Mouse (Mus musculus): ENCODE data around the gene Tmem233. TPM values are rescaled to one million over a fixed set of nuclear protein-coding genes. Genes with fewer than 3 reads are reported as not detected.

Gene Tmem233
- polyA plus RNA-seq (2014; fragmentation: Nextera tagmentation; extraction: Ambion mirVana) = not detected in 2 replicates

- no peak for DNase-seq (ENCODE audit: low spot score)
- Histone ChIP-seq H3K9ac (ENCODE audit: low read length) (no peak within 1 kb of the TSS), H3K4me3 (ENCODE audit: low read depth, low read length) (no peak within 1 kb of the TSS), H3K9me3 (ENCODE audit: control insufficient read depth, low read length) (no peaks in the 10 kb centered on the region), H3K4me2 (ENCODE audit: low read depth) (no peak within 1 kb of the TSS), H3K27me3 (ENCODE audit: control insufficient read depth, insufficient read depth, low read length) (peaks cover 7% of the 10 kb centered on the region; the same call in 1 of the 2 replicates), H3K36me3 (ENCODE audit: control insufficient read depth, insufficient read depth, low read length) (no peaks in the 10 kb centered on the region), H3K27ac (ENCODE audit: low read depth, low read length) (no peak within 1 kb of the TSS), H3K4me1 (ENCODE audit: control insufficient read depth, insufficient read depth, low read length) (no peaks in the 10 kb centered on the region)
- ATAC-seq (ENCODE audit: insufficient read depth, low FRiP score, low TSS enrichment) = no peak
- 14% methylated on average over 17 of the region's 17 CpGs for WGBS
These were observed at the start of gene Tmem233 for GRCm38 (mm10) chr5:116083081-116083480. TSS of gene Tmem233 (minus strand) at chr5:116083244.

- Histone ChIP-seq H3K4me2 (ENCODE audit: low read depth) (no peak overlapping the region), H3K9ac (ENCODE audit: low read length) (no peak overlapping the region; the same call in 1 of the 2 replicates), H3K9me3 (ENCODE audit: control insufficient read depth, low read length) (no peaks in the 10 kb centered on the region), H3K4me3 (ENCODE audit: low read depth, low read length) (no peak overlapping the region), H3K4me1 (ENCODE audit: control insufficient read depth, insufficient read depth, low read length) (no peaks in the 10 kb centered on the region), H3K27me3 (ENCODE audit: control insufficient read depth, insufficient read depth, low read length) (no peaks in the 10 kb centered on the region), H3K27ac (ENCODE audit: low read depth, low read length) (no peak overlapping the region), H3K36me3 (ENCODE audit: control insufficient read depth, insufficient read depth, low read length) (no peaks in the 10 kb centered on the region)
- WGBS = 15% methylated on average over 11 of the region's 11 CpGs
- DNase-seq (ENCODE audit: low spot score) (peak; percentile 84), ATAC-seq (ENCODE audit: insufficient read depth, low FRiP score, low TSS enrichment) (no peak; the same call in 1 of the 2 replicates)
These were observed 40.3 kb upstream of the Tmem233 start for GRCm38 (mm10) chr5:116123344-116123743.

GRCm38 (mm10) chr5:116116567-116116966 is 33.5 kb upstream of the Tmem233 start:
- Histone ChIP-seq H3K36me3 (ENCODE audit: control insufficient read depth, insufficient read depth, low read length) (no peaks in the 10 kb centered on the region), H3K9me3 (ENCODE audit: control insufficient read depth, low read length) (no peaks in the 10 kb centered on the region), H3K9ac (ENCODE audit: low read length) (no peak overlapping the region), H3K4me3 (ENCODE audit: low read depth, low read length) (no peak overlapping the region), H3K4me1 (ENCODE audit: control insufficient read depth, insufficient read depth, low read length) (no peaks in the 10 kb centered on the region), H3K27ac (ENCODE audit: low read depth, low read length) (no peak overlapping the region), H3K27me3 (ENCODE audit: control insufficient read depth, insufficient read depth, low read length) (no peaks in the 10 kb centered on the region), H3K4me2 (ENCODE audit: low read depth) (no peak overlapping the region)
- DNase-seq (ENCODE audit: low spot score) (peak; percentile 60), ATAC-seq (ENCODE audit: insufficient read depth, low FRiP score, low TSS enrichment) (no peak)
- WGBS = 53% methylated on average over 9 of the region's 9 CpGs

GRCm38 (mm10) chr5:116116110-116116509 is 33.1 kb upstream of the Tmem233 start:
- H3K4me1 ChIP-seq (ENCODE audit: control insufficient read depth, insufficient read depth, low read length) = no peaks in the 10 kb centered on the region
- H3K27me3 ChIP-seq (ENCODE audit: control insufficient read depth, insufficient read depth, low read length) = no peaks in the 10 kb centered on the region
- H3K9ac ChIP-seq (ENCODE audit: low read length) = no peak overlapping the region
- H3K9me3 ChIP-seq (ENCODE audit: control insufficient read depth, low read length) = no peaks in the 10 kb centered on the region
- H3K4me3 ChIP-seq (ENCODE audit: low read depth, low read length) = no peak overlapping the region
- DNase-seq (ENCODE audit: low spot score) (no peak), ATAC-seq (ENCODE audit: insufficient read depth, low FRiP score, low TSS enrichment) (no peak)
- H3K4me2 ChIP-seq (ENCODE audit: low read depth) = no peak overlapping the region
- WGBS = 70% methylated on average over 4 of the region's 4 CpGs
- no peaks in the 10 kb centered on the region for H3K36me3 ChIP-seq (ENCODE audit: control insufficient read depth, insufficient read depth, low read length)
- no peak overlapping the region for H3K27ac ChIP-seq (ENCODE audit: low read depth, low read length)

GRCm38 (mm10) chr5:116115071-116115834 is 32.2 kb upstream of the Tmem233 start:
- H3K9ac ChIP-seq (ENCODE audit: low read length) = no peak overlapping the region
- H3K36me3 ChIP-seq (ENCODE audit: control insufficient read depth, insufficient read depth, low read length) = no peaks in the 10 kb centered on the region
- H3K4me3 ChIP-seq (ENCODE audit: low read depth, low read length) = no peak overlapping the region
- WGBS = 74% methylated on average over 14 of the region's 14 CpGs
- ATAC-seq (ENCODE audit: insufficient read depth, low FRiP score, low TSS enrichment) = no peak
- no peak overlapping the region for H3K4me2 ChIP-seq (ENCODE audit: low read depth)
- H3K27me3 ChIP-seq (ENCODE audit: control insufficient read depth, insufficient read depth, low read length) = no peaks in the 10 kb centered on the region
- no peaks in the 10 kb centered on the region for H3K4me1 ChIP-seq (ENCODE audit: control insufficient read depth, insufficient read depth, low read length)
- no peak overlapping the region for H3K27ac ChIP-seq (ENCODE audit: low read depth, low read length)
- H3K9me3 ChIP-seq (ENCODE audit: control insufficient read depth, low read length) = no peaks in the 10 kb centered on the region
- DNase-seq (ENCODE audit: low spot score) = no peak

- no peaks in the 10 kb centered on the region for H3K36me3 ChIP-seq (ENCODE audit: control insufficient read depth, insufficient read depth, low read length)
- H3K27me3 ChIP-seq (ENCODE audit: control insufficient read depth, insufficient read depth, low read length) = no peaks in the 10 kb centered on the region
- H3K4me1 ChIP-seq (ENCODE audit: control insufficient read depth, insufficient read depth, low read length) = no peaks in the 10 kb centered on the region
- DNase-seq (ENCODE audit: low spot score) (no peak), ATAC-seq (ENCODE audit: insufficient read depth, low FRiP score, low TSS enrichment) (no peak)
- H3K4me3 ChIP-seq (ENCODE audit: low read depth, low read length) = no peak overlapping the region
- WGBS = 89% methylated on average over 10 of the region's 10 CpGs
- no peak overlapping the region for H3K27ac ChIP-seq (ENCODE audit: low read depth, low read length)
- H3K4me2 ChIP-seq (ENCODE audit: low read depth) = no peak overlapping the region
- H3K9me3 ChIP-seq (ENCODE audit: control insufficient read depth, low read length) = no peaks in the 10 kb centered on the region
- H3K9ac ChIP-seq (ENCODE audit: low read length) = no peak overlapping the region
These were observed 25.6 kb upstream of the Tmem233 start for GRCm38 (mm10) chr5:116108651-116109050.

- ATAC-seq (ENCODE audit: insufficient read depth, low FRiP score, low TSS enrichment) (no peak), DNase-seq (ENCODE audit: low spot score) (no peak)
- no peaks in the 10 kb centered on the region for H3K4me1 ChIP-seq (ENCODE audit: control insufficient read depth, insufficient read depth, low read length)
- H3K36me3 ChIP-seq (ENCODE audit: control insufficient read depth, insufficient read depth, low read length) = no peaks in the 10 kb centered on the region
- H3K27ac ChIP-seq (ENCODE audit: low read depth, low read length) = no peak overlapping the region
- no peak overlapping the region for H3K4me3 ChIP-seq (ENCODE audit: low read depth, low read length)
- WGBS = 90% methylated on average over 6 of the region's 6 CpGs
- peaks cover 7% of the 10 kb centered on the region; the same call in 1 of the 2 replicates for H3K27me3 ChIP-seq (ENCODE audit: control insufficient read depth, insufficient read depth, low read length)
- H3K9me3 ChIP-seq (ENCODE audit: control insufficient read depth, low read length) = no peaks in the 10 kb centered on the region
- H3K9ac ChIP-seq (ENCODE audit: low read length) = no peak overlapping the region
- H3K4me2 ChIP-seq (ENCODE audit: low read depth) = no peak overlapping the region
These were observed 1.2 kb upstream of the Tmem233 start for GRCm38 (mm10) chr5:116084231-116084630.

- Histone ChIP-seq H3K27ac (ENCODE audit: low read depth, low read length) (no peak overlapping the region), H3K36me3 (ENCODE audit: control insufficient read depth, insufficient read depth, low read length) (no peaks in the 10 kb centered on the region), H3K4me1 (ENCODE audit: control insufficient read depth, insufficient read depth, low read length) (no peaks in the 10 kb centered on the region), H3K27me3 (ENCODE audit: control insufficient read depth, insufficient read depth, low read length) (peaks cover 7% of the 10 kb centered on the region; the same call in 1 of the 2 replicates), H3K9me3 (ENCODE audit: control insufficient read depth, low read length) (no peaks in the 10 kb centered on the region), H3K4me2 (ENCODE audit: low read depth) (no peak overlapping the region), H3K9ac (ENCODE audit: low read length) (no peak overlapping the region), H3K4me3 (ENCODE audit: low read depth, low read length) (no peak overlapping the region)
- WGBS = 34% methylated on average over 17 of the region's 17 CpGs
- ATAC-seq (ENCODE audit: insufficient read depth, low FRiP score, low TSS enrichment) = no peak
- no peak for DNase-seq (ENCODE audit: low spot score)
These were observed 673 bp downstream of the Tmem233 start for GRCm38 (mm10) chr5:116082241-116082900.

- Histone ChIP-seq H3K4me1 (ENCODE audit: control insufficient read depth, insufficient read depth, low read length) (no peaks in the 10 kb centered on the region), H3K36me3 (ENCODE audit: control insufficient read depth, insufficient read depth, low read length) (no peaks in the 10 kb centered on the region), H3K27ac (ENCODE audit: low read depth, low read length) (no peak overlapping the region), H3K4me2 (ENCODE audit: low read depth) (no peak overlapping the region), H3K9ac (ENCODE audit: low read length) (no peak overlapping the region), H3K4me3 (ENCODE audit: low read depth, low read length) (no peak overlapping the region), H3K9me3 (ENCODE audit: control insufficient read depth, low read length) (no peaks in the 10 kb centered on the region), H3K27me3 (ENCODE audit: control insufficient read depth, insufficient read depth, low read length) (peaks cover 7% of the 10 kb centered on the region; the same call in 1 of the 2 replicates)
- DNase-seq (ENCODE audit: low spot score) (no peak), ATAC-seq (ENCODE audit: insufficient read depth, low FRiP score, low TSS enrichment) (no peak)
- 80% methylated on average over 7 of the region's 7 CpGs for WGBS
These were observed 1.4 kb downstream of the Tmem233 start for GRCm38 (mm10) chr5:116081616-116082015.

Data from neural tube, embryonic 11.5 days (tissue).